Mouse (Mus musculus) cerebellum, adult 9-11 months (tissue): ENCODE data around the gene Olfr1137.

Experiments used
- DNase-seq: peaks from one replicate; pipeline ENCODE4 v3.0.0; 2022

Olfr1137 gene

GRCm38 (mm10) chr2:87713079-87713478, at the start of gene Olfr1137:
Olfr1137 (minus strand) TSS chr2:87713179.
- no peak for DNase-seq

- no peak for DNase-seq
Observed at GRCm38 (mm10) chr2:87753891-87754290, 40.9 kb upstream of the Olfr1137 start, which contains the start of gene Olfr1141. Olfr1141 (minus strand) TSS chr2:87753991.

GRCm38 (mm10) chr2:87743452-87743851, 30.5 kb upstream of the Olfr1137 start, which contains the start of gene Olfr1140:
Olfr1140 (plus strand) TSS chr2:87743752.
- no peak for DNase-seq

- no peak for DNase-seq
Observed at GRCm38 (mm10) chr2:87739878-87740277, 26.9 kb upstream of the Olfr1137 start, which contains the start of gene Olfr1138. Olfr1138 (minus strand) TSS chr2:87739978.

GRCm38 (mm10) chr2:87693847-87694246, 19.1 kb downstream of the Olfr1137 start, which contains the start of gene Olfr1136:
Olfr1136 (minus strand) TSS chr2:87693947.
- no peak for DNase-seq

- DNase-seq, result no peak
Observed at GRCm38 (mm10) chr2:87673564-87673963, 39.4 kb downstream of the Olfr1137 start, which contains the start of gene Olfr1135. Olfr1135 (minus strand) TSS chr2:87673664.
